Mouse (Mus musculus): ENCODE data around the gene Slc46a1. TPM values are rescaled to one million over a fixed set of nuclear protein-coding genes. Genes with fewer than 3 reads are reported as not detected.

Gene Slc46a1
- polyA plus RNA-seq, 1 experiment from 2014 or later: 20.9 TPM

DNA sequence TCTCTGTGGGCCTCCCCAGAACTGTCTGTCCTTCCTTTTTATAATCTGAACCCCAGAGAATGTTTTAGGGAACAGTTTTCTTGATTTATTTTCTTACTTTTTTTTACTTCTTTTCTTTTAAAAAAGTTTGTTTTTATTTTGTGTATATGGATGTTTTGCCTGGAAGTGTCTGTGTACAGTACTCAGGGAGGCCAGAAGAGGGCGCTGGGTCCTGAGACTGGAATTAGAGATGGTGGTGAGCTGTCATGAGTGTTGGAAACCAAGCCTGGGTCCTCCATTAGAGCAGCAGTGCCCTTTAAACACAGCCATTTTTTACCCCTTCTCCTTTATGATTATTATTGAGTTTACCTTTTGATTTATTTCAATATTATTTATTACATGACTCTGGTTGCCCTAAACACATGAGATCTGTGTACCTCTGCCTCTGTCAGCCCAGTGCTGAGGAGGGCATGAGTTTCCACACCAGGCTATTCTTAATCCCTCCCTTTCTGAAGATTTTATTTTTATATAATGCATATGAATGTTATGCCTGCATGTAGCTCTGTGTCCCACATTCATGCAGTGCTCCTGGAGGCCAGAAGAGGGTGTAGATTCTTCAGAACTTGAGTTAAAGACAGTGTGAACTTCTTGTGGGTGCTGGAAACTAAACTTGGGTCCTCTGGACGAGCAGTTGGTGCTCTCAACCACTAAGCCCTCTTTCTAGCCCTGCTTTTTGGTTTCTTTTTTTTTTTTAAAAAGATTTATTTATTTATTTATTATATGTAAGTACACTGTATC lies 50.2 kb downstream of the Slc46a1 start:
- Histone ChIP-seq H3K4me3 (no peak overlapping the region), H3K9me3 (no peaks in the 10 kb centered on the region), H3K36me3 (replicated peaks) (peaks cover 69% of the 10 kb centered on the region), H3K27ac (no peak overlapping the region), H3K27me3 (ENCODE audit: poor library complexity, severe bottlenecking) (no peaks in the 10 kb centered on the region), H3K4me1 (peaks cover 20% of the 10 kb centered on the region)
- 63% methylated on average over 2 of the region's 2 CpGs for WGBS
- DNase-seq (ENCODE audit: extremely low spot score, low spot score): no peak

DNA sequence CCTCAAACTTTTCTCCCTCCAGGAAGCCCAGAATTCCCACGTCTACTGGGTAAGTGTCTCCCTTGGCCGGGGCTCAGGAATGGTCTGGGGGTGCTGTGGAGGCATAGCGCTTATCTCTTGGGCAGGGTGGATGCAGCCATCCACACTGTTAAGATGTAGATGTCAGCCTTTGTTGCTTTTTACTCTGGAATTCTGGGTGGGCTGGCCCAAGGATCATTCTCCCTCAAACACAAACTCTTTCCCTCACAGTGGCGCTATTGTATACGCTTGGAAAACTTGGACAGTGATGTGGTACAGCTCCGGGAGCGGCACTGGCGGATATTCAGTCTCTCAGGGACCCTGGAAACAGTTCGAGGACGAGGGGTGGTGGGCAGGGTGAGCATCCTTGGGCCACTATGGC lies 53.4 kb downstream of the Slc46a1 start:
- Histone ChIP-seq H3K4me3 (no peak overlapping the region), H3K27ac (no peak overlapping the region), H3K9me3 (no peaks in the 10 kb centered on the region), H3K27me3 (ENCODE audit: poor library complexity, severe bottlenecking) (no peaks in the 10 kb centered on the region), H3K4me1 (peaks cover 3% of the 10 kb centered on the region; the same call in 1 of the 2 replicates), H3K36me3 (replicated peaks) (peaks cover 97% of the 10 kb centered on the region)
- WGBS: 96% methylated on average over 10 of the region's 10 CpGs
- no peak for DNase-seq (ENCODE audit: extremely low spot score, low spot score)

Other genes with a start within 250 kb of the Slc46a1 start
- gene Sdf2, start 220.0 kb upstream of the Slc46a1 start, polyA plus RNA-seq (2016; fragmentation: Nextera tagmentation; extraction: Ambion mirVana): 42.9 and 43.3 TPM in 2 replicates
- gene Supt6, start 219.7 kb upstream of the Slc46a1 start, polyA plus RNA-seq (2016; fragmentation: Nextera tagmentation; extraction: Ambion mirVana): 37.1 and 39.2 TPM in 2 replicates
- 72.5 and 72.7 TPM in 2 replicates for gene 2610507B11Rik, start 203.9 kb upstream of the Slc46a1 start, polyA plus RNA-seq (2016; fragmentation: Nextera tagmentation; extraction: Ambion mirVana)
- 0.26 and 0.52 TPM in 2 replicates for gene BC030499, start 174.9 kb upstream of the Slc46a1 start, polyA plus RNA-seq (2016; fragmentation: Nextera tagmentation; extraction: Ambion mirVana)
- gene Spag5, start 164.2 kb upstream of the Slc46a1 start, polyA plus RNA-seq (2016; fragmentation: Nextera tagmentation; extraction: Ambion mirVana): 74.9 and 76.6 TPM in 2 replicates
- gene Aldoc, start 142.7 kb upstream of the Slc46a1 start, polyA plus RNA-seq (2016; fragmentation: Nextera tagmentation; extraction: Ambion mirVana): 2.7 and 3.3 TPM in 2 replicates
- gene Pigs, start 137.3 kb upstream of the Slc46a1 start, polyA plus RNA-seq (2016; fragmentation: Nextera tagmentation; extraction: Ambion mirVana): 76.3 and 77.5 TPM in 2 replicates
- 60.2 and 62.8 TPM in 2 replicates for gene Unc119, start 122.2 kb upstream of the Slc46a1 start, polyA plus RNA-seq (2016; fragmentation: Nextera tagmentation; extraction: Ambion mirVana)
- gene Foxn1, start 79.1 kb upstream of the Slc46a1 start, polyA plus RNA-seq (2016; fragmentation: Nextera tagmentation; extraction: Ambion mirVana): not detected in 2 replicates
- not detected in 2 replicates for gene Slc13a2, start 43.5 kb upstream of the Slc46a1 start, polyA plus RNA-seq (2016; fragmentation: Nextera tagmentation; extraction: Ambion mirVana)
- 9.4 and 9.8 TPM in 2 replicates for gene Sarm1, start 32.1 kb downstream of the Slc46a1 start, polyA plus RNA-seq (2016; fragmentation: Nextera tagmentation; extraction: Ambion mirVana)
- 23.7 and 25.0 TPM in 2 replicates for gene Vtn, start 33.4 kb downstream of the Slc46a1 start, polyA plus RNA-seq (2016; fragmentation: Nextera tagmentation; extraction: Ambion mirVana)
- gene Sebox, start 37.8 kb downstream of the Slc46a1 start, polyA plus RNA-seq (2016; fragmentation: Nextera tagmentation; extraction: Ambion mirVana): not detected in 2 replicates
- 76.7 and 78.5 TPM in 2 replicates for gene Tmem199, start 46.5 kb downstream of the Slc46a1 start, polyA plus RNA-seq (2016; fragmentation: Nextera tagmentation; extraction: Ambion mirVana)
- gene Poldip2, start 46.5 kb downstream of the Slc46a1 start, polyA plus RNA-seq (2016; fragmentation: Nextera tagmentation; extraction: Ambion mirVana): 144 and 148 TPM in 2 replicates
- gene Tnfaip1, start 70.6 kb downstream of the Slc46a1 start, polyA plus RNA-seq (2016; fragmentation: Nextera tagmentation; extraction: Ambion mirVana): 96.4 and 97.2 TPM in 2 replicates
- gene Ift20, start 70.7 kb downstream of the Slc46a1 start, polyA plus RNA-seq (2016; fragmentation: Nextera tagmentation; extraction: Ambion mirVana): 75.9 and 78.8 TPM in 2 replicates
- 106 and 111 TPM in 2 replicates for gene Tmem97, start 85.1 kb downstream of the Slc46a1 start, polyA plus RNA-seq (2016; fragmentation: Nextera tagmentation; extraction: Ambion mirVana)
- 14.1 and 20.4 TPM in 2 replicates for gene Nlk, start 231.7 kb downstream of the Slc46a1 start, polyA plus RNA-seq (2016; fragmentation: Nextera tagmentation; extraction: Ambion mirVana)